Mouse (Mus musculus) brown adipose tissue, adult 24 weeks (tissue): ENCODE measurements around the gene Mob4. TPM values are rescaled to one million over a fixed set of nuclear protein-coding genes. Genes with fewer than 3 reads are reported as not detected.
"Not testable (repeated sequence)": the region's sequence is repeated elsewhere in the genome, so short reads cannot be mapped to it uniquely, and the experiment has no call there.

Source experiments
- H3K27ac ChIP-seq: fragments of 200-500 bp; replicated peaks from 2 replicates; pipeline ENCODE4 v1.5.1; 2012; ENCODE audit warnings: low read depth, mild to moderate bottlenecking, low read length
- H3K4me1 ChIP-seq: fragments of 200-500 bp; 2 replicates; pipeline ENCODE4 v1.6.1; 2012; ENCODE audit warnings: low read length, mixed read lengths; ENCODE audit not compliant: control insufficient read depth, insufficient read depth, insufficient read length
- H3K4me3 ChIP-seq: fragments of 200-500 bp; 2 replicates; pipeline ENCODE4 v1.5.1; 2012; ENCODE audit warnings: low read depth, mild to moderate bottlenecking, low read length, moderate library complexity; ENCODE audit not compliant: insufficient read depth
- polyA plus RNA-seq: library from polyadenylated mRNA; stranded (reverse); fragments of >200 nt; gene quantifications from 2 replicates; pipeline ENCODE4 v1.2.4, GENCODE M21; 2012; ENCODE audit not compliant: missing spikeins, insufficient read depth, insufficient read length

The Mob4 gene
- polyA plus RNA-seq, 1 experiment = 55.4 TPM

GRCm38 (mm10) chr1:55109066-55109766 lies 21.8 kb upstream of the Mob4 start:
- Histone ChIP-seq H3K4me3 (no peak overlapping the region), H3K4me1 (peaks cover 3% of the 10 kb centered on the region; the same call in 1 of the 2 replicates)

GRCm38 (mm10) chr1:55123046-55123445 lies 8.0 kb upstream of the Mob4 start:
- no peak overlapping the region for H3K4me3 ChIP-seq
- no peak overlapping the region for H3K27ac ChIP-seq

More at GRCm38 (mm10) chr1:55109066-55109766, 21.8 kb upstream of the Mob4 start:
- no peak overlapping the region; the same call in 1 of the 2 replicates for H3K27ac ChIP-seq

DNA sequence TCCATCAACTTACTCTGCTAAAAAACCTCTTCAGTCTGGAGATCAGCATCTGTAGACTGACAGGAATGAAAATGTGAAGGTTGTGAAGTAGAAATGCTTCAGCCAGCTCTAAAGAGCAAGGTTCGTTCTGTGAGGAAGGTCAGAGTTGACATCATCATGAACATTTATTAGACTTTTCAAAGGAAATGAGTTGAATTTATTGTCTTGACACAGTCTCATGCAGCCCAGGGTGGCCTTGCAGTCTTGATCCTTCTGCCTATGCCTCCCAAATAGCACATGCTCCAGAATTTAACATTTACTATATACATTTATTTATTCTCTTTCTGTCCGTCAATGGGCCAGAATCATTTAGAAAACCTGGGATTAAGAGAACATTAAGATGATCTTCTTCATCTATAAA lies 7.5 kb upstream of the Mob4 start:
- H3K27ac ChIP-seq = no peak overlapping the region
- H3K4me3 ChIP-seq = no peak overlapping the region
- no peaks in the 10 kb centered on the region for H3K4me1 ChIP-seq

More at GRCm38 (mm10) chr1:55123046-55123445, 8.0 kb upstream of the Mob4 start:
- no peaks in the 10 kb centered on the region for H3K4me1 ChIP-seq

GRCm38 (mm10) chr1:55124136-55124535 lies 6.9 kb upstream of the Mob4 start:
- not testable (repeated sequence) for H3K4me1 ChIP-seq, H3K4me3 ChIP-seq, H3K27ac ChIP-seq

GRCm38 (mm10) chr1:55129716-55130115 lies 1.3 kb upstream of the Mob4 start:
- peaks cover 3% of the 10 kb centered on the region; the same call in 1 of the 2 replicates for H3K4me1 ChIP-seq
- no peak overlapping the region for H3K27ac ChIP-seq
- no peak overlapping the region for H3K4me3 ChIP-seq

DNA sequence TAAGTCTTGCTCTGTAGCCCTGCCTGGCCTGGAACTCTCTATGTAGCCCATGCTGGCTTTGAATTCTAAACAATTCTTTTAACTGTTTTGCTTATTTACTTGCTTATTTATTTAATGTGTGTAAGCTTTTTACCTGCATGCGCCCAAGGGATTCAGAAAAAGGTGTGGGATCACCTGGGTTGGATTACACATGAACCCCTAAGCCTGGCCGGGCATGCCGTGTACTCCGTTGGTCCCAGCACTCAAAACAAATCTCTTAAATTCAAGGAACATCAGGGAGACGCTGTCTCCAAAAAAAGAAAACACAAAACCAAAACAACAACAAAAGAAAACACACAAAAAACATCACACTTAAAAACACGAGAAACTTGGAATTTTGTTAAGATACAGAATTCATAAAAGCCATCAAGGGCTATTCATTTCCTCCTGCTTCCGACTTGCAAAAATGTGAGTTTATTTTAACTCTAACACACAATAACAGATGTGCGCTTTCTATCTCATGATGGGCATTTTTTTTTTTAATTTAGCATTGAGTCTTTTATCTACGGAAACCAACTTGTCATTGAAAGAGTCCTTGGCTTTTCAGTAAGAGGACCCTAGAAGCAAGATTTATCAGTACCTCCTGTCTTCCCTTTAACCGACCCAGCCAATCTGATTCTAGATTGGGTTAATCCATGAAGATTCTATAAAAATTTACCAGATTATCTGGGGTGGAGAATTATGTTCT lies 678 bp upstream of the Mob4 start:
- peaks cover 3% of the 10 kb centered on the region; the same call in 1 of the 2 replicates for H3K4me1 ChIP-seq
- H3K27ac ChIP-seq = peak overlapping the region; percentile 84
- H3K4me3 ChIP-seq = peak overlapping the region; percentile 59

DNA sequence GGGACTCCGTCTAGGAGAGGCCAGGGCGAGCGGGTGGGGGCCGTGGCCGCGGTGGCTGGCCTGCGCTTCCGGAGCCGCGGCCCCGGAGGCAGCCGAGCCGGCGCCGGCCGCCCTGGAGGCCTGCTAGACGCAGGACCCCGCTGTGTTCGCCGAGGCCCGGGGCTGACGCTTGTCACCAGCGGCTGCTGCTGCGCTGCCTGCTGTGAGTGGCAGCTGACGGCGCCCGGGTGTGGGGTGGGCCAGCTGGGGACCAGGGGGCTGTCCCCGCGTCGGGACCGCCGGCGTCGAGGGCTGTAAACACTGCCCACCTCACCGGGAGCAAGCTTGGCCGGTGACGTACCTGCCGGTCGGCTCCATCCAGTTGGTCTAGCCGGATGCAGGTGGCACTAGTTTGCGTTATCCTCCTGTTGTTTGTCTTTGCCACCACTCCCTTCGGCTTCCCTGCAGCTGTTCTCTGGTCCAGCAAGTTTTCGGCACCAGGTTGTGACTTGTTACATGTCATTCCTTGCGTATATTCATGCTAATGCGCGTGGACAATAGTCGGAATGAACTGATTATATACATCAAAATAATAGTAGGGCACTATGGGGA lies 488 bp downstream of the Mob4 start:
- peak overlapping the region; percentile 95 for H3K27ac ChIP-seq
- peak overlapping the region; percentile 96 for H3K4me3 ChIP-seq
- H3K4me1 ChIP-seq = peaks cover 3% of the 10 kb centered on the region; the same call in 1 of the 2 replicates

DNA sequence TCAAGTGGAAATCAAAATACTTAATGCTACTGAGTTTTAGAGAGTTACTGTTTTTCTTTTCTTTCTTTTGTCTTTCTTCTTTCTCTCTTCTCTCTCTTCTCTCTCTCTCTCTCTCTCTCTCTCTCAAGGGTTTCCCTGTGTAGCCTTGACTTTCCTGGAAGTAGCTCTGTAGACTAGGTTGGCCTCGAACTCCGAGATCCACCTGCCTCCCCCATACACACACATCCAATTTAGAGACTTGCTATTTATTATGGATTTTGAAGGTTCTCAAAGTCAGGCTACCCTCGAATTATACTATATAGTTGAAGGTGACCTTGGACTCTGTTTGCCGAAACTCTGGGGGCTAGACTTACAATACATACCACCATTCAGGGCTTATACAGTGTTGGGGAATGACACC lies 1.3 kb downstream of the Mob4 start:
- Histone ChIP-seq H3K27ac (no peak overlapping the region), H3K4me1 (peaks cover 3% of the 10 kb centered on the region; the same call in 1 of the 2 replicates), H3K4me3 (peak overlapping the region; percentile 37)

GRCm38 (mm10) chr1:55133173-55133572 lies 2.1 kb downstream of the Mob4 start:
- Histone ChIP-seq H3K4me1 (peaks cover 3% of the 10 kb centered on the region; the same call in 1 of the 2 replicates), H3K27ac (no peak overlapping the region), H3K4me3 (no peak overlapping the region)

GRCm38 (mm10) chr1:55134301-55134700 lies 3.3 kb downstream of the Mob4 start:
- Histone ChIP-seq H3K27ac (no peak overlapping the region), H3K4me1 (peaks cover 3% of the 10 kb centered on the region; the same call in 1 of the 2 replicates), H3K4me3 (no peak overlapping the region)

DNA sequence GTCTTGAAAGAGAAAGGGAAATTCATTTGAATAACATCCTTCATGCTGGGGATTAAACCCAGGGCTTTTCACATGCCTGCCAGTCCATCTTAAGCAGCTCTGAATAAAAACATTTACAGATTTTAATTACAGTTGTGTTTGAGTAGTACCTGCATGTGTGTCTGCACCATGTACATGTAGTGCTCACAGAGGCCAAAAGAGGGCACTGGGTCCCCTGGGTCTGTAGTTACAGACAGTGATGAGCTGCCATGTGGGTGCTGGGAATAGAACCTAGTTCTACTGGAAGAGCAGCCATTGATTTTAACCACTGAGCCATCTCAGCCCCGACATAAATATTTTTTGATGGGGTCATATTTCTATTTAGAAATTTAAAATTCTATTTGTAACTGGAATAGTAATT lies 4.8 kb downstream of the Mob4 start:
- peaks cover 3% of the 10 kb centered on the region; the same call in 1 of the 2 replicates for H3K4me1 ChIP-seq
- no peak overlapping the region for H3K27ac ChIP-seq
- H3K4me3 ChIP-seq = no peak overlapping the region

DNA sequence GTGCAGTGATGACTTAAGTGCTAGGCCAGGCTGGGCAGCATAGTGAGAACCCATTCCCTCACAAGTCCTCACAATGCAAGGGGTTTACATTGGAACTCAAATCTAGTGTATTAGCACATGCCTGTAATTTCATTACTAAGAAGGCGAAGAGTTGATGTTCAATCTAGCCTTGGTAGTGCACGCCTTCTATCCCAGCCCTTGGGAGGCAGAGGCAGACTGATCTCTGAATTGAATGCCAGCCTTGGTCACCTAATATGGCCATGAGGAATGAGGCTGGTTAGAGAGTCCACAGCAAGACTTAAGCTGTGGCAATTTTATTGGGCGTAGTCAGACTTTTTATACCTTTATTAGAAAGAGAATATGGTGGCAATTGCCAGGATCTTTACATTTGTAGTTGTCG lies 13.3 kb downstream of the Mob4 start:
- Histone ChIP-seq H3K4me3 (no peak overlapping the region), H3K27ac (no peak overlapping the region), H3K4me1 (0 out of 2 replicates have a peak, but pooled peaks cover 2% of the 10 kb centered on the region)

- Histone ChIP-seq H3K27ac (no peak overlapping the region), H3K4me3 (no peak overlapping the region), H3K4me1 (0 out of 2 replicates have a peak, but pooled peaks cover 2% of the 10 kb centered on the region)
Observed at GRCm38 (mm10) chr1:55145556-55145955, 14.5 kb downstream of the Mob4 start.

DNA sequence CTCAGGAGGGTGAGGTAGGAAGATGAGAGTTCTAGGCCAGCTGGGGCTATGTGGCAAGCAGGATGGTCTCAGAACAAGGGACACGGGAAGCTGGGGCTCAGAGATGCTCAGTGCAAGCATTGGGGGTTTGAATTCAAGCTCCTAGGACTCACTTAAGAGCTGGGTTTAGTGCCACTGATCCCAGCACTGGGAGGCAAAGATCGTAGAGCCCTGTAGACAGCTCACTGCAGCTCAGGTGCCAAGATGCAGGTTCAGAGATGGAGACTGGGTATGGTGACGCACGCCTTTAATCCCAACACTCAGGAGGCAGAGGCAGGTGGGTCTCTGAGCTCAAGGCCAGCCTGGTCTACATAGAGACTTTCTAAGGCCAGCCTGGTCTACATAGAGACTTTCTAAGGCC lies 26.3 kb downstream of the Mob4 start:
- Histone ChIP-seq H3K4me3 (no peak overlapping the region), H3K4me1 (0 out of 2 replicates have a peak, but pooled peaks cover 2% of the 10 kb centered on the region)

GRCm38 (mm10) chr1:55158211-55158610 lies 27.2 kb downstream of the Mob4 start:
- Histone ChIP-seq H3K4me1 (0 out of 2 replicates have a peak, but pooled peaks cover 2% of the 10 kb centered on the region), H3K4me3 (no peak overlapping the region), H3K27ac (no peak overlapping the region)

More for the DNA sequence above, 26.3 kb downstream of the Mob4 start:
- H3K27ac ChIP-seq = no peak overlapping the region
